Mouse (Mus musculus) stomach, postnatal 0 days (tissue): ENCODE data around the gene Morn4. TPM values are rescaled to one million over a fixed set of nuclear protein-coding genes. Genes with fewer than 3 reads are reported as not detected.

Source experiments
- ATAC-seq: fragments of 200-750 bp; cut with Nextera tagmentation; 2 replicates; pipeline ENCODE4 v1.8.0; 2017; ENCODE audit not compliant: low FRiP score, low TSS enrichment
- DNase-seq: peaks from one replicate; pipeline ENCODE4 v3.0.0-alpha.2; 2016; ENCODE audit warnings: low spot score
- H3K27ac ChIP-seq: fragments of 300-500 bp; sonication (generic); replicated peaks from 2 replicates; pipeline ENCODE4 v1.5.1; 2014; ENCODE audit warnings: mild to moderate bottlenecking, control low read depth
- H3K27me3 ChIP-seq: fragments of 300-500 bp; sonication (generic); 2 replicates; pipeline ENCODE4 v1.6.1; 2014; ENCODE audit warnings: low read length; ENCODE audit not compliant: control insufficient read depth, insufficient read depth
- H3K36me3 ChIP-seq: fragments of 300-500 bp; sonication (generic); 2 replicates; pipeline ENCODE4 v1.6.1; 2014; ENCODE audit warnings: low read length, mixed read lengths; ENCODE audit not compliant: control insufficient read depth, insufficient read depth
- H3K4me1 ChIP-seq: fragments of 300-500 bp; sonication (generic); replicated peaks from 2 replicates; pipeline ENCODE4 v1.6.1; 2014; ENCODE audit warnings: antibody characterized with exemption; ENCODE audit not compliant: control insufficient read depth, insufficient read depth
- H3K4me2 ChIP-seq: fragments of 300-500 bp; sonication (generic); replicated peaks from 2 replicates; pipeline ENCODE4 v1.6.1; 2014; ENCODE audit warnings: low read depth, mild to moderate bottlenecking, control low read depth, moderate library complexity
- H3K4me3 ChIP-seq: fragments of 300-500 bp; sonication (generic); 2 replicates; pipeline ENCODE4 v1.5.1; 2014; ENCODE audit warnings: low read depth, low read length, control low read depth
- H3K9ac ChIP-seq: fragments of 300-500 bp; sonication (generic); 2 replicates; pipeline ENCODE4 v1.6.1; 2014; ENCODE audit warnings: mild to moderate bottlenecking, low read length, control low read depth, mixed read lengths
- H3K9me3 ChIP-seq: fragments of 300-500 bp; sonication (generic); 2 replicates; pipeline ENCODE4 v1.6.1; 2016; ENCODE audit warnings: low read length; ENCODE audit not compliant: control insufficient read depth
- CTCF ChIP-seq: IDR thresholded peaks from 2 replicates; pipeline ENCODE4 v1.5.1; 2016; ENCODE audit warnings: antibody characterized with exemption, low read depth, mild to moderate bottlenecking, moderate library complexity
- EP300 ChIP-seq: optimal IDR thresholded peaks from 2 replicates; pipeline ENCODE3; 2016; ENCODE audit warnings: antibody characterized with exemption
- WGBS: fragments of 180-500 bp; shearing (Covaris S2); extraction: QIAGEN DNeasy Blood & Tissue Kit; methylation state at CpG from one replicate; pipeline ENCODE4 v1.1.7; 2014; 5-methylcytosine and 5-hydroxymethylcytosine counted together
- polyA plus RNA-seq: library from polyadenylated mRNA; unstranded; fragments of >200 nt; fragmentation: Nextera tagmentation; extraction: Ambion mirVana; gene quantifications from 2 replicates; pipeline ENCODE4 v1.2.1, GENCODE M21; 2015

Morn4 gene
- polyA plus RNA-seq, 1 experiment from 2014 or later = 7.3 TPM

DNA sequence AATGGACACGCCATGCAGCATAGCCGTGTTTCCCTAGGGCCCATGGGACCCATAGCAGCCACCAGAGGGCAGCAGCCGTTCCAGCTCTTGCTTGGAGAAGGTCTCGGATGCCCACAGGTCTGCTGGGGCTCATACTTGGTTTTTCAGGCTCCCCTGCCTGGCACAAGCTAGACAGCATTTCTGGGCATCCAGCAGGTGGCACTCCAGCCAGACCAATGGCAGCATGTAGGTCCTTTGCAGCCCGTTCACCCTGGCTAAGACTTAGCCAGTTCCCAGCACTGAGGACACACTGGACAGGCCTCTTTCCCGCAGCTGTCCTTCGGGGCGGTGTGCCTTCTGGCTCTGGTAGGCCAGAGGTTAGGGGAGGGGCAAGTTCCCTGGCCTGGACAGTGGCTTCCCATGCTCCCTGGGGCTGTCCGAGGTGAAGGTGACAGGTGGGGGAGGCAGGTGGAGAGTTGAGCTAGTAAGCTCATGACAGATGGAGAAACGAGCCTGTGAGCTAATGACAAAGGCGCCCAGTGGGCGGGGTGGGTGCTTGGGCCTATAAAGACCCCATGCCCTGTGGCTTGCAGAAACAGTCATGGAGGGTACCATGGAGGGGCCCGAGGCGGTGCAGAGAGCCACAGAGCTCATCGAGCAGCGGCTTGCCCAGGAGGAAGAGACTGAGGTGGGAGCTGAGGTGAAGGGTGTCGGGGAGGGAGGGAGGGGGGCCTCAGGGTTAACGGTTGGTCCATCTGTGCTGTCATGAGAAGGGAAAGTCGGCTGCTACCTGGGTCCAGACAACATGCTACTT, 50.5 kb downstream of the Morn4 start, which contains the start of gene Ankrd2:
Gene Ankrd2 (plus strand): TSS at position 545 of the 793 bp plus-strand sequence.
- H3K27ac ChIP-seq = no peak within 1 kb of the TSS
- H3K9me3 ChIP-seq = no peaks in the 10 kb centered on the region
- ATAC-seq = peak; percentile 87
- H3K27me3 ChIP-seq = no peaks in the 10 kb centered on the region
- no peak within 1 kb of the TSS for H3K9ac ChIP-seq
- H3K36me3 ChIP-seq = peaks cover 3% of the 10 kb centered on the region; the same call in 1 of the 2 replicates
- H3K4me3 ChIP-seq = no peak within 1 kb of the TSS
- peak; percentile 89 for DNase-seq
- H3K4me1 ChIP-seq = no peaks in the 10 kb centered on the region
- TF ChIP-seq EP300 (no peak), CTCF (peak; percentile 98)
- no peak within 1 kb of the TSS for H3K4me2 ChIP-seq
- 64% methylated on average over 19 of the region's 19 CpGs for WGBS

DNA sequence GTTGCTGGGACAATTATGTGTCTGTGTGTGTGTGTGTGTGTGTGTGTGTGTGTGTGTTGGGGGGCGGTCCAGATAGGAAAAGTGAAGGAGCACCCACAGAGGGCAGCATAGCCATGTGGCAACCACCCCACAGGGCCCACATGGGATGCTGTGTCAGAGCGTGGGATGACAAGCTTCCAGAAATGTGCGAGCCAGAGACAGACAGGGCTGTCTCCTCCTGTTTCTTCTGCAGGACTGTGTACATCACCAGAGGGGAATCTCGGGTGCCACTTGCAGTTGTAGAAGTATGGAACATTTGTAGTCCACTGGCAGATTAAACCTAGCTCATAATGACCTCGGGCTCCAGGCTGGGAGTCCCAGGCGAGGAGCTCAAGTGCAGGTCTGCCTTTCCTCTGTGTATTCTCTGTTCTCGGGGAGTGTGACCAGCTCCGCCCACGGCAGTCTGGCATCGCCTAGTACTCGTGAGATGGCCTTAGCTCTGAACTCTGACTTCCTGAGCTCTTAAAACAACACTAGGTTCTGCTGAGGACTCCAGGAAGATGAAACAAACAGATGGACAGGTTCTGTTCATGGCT, 51.2 kb downstream of the Morn4 start:
- WGBS = 56% methylated on average over 11 of the region's 11 CpGs
- Histone ChIP-seq H3K27me3 (no peaks in the 10 kb centered on the region), H3K4me3 (no peak overlapping the region), H3K9me3 (no peaks in the 10 kb centered on the region), H3K27ac (no peak overlapping the region), H3K36me3 (peaks cover 3% of the 10 kb centered on the region; the same call in 1 of the 2 replicates), H3K9ac (no peak overlapping the region), H3K4me2 (no peak overlapping the region), H3K4me1 (no peaks in the 10 kb centered on the region)
- no peak for DNase-seq
- no peak for TF ChIP-seq EP300
- no peak for TF ChIP-seq CTCF
- 0 out of 2 replicates have a peak, but pooled peaks have one; percentile 18 for ATAC-seq

DNA sequence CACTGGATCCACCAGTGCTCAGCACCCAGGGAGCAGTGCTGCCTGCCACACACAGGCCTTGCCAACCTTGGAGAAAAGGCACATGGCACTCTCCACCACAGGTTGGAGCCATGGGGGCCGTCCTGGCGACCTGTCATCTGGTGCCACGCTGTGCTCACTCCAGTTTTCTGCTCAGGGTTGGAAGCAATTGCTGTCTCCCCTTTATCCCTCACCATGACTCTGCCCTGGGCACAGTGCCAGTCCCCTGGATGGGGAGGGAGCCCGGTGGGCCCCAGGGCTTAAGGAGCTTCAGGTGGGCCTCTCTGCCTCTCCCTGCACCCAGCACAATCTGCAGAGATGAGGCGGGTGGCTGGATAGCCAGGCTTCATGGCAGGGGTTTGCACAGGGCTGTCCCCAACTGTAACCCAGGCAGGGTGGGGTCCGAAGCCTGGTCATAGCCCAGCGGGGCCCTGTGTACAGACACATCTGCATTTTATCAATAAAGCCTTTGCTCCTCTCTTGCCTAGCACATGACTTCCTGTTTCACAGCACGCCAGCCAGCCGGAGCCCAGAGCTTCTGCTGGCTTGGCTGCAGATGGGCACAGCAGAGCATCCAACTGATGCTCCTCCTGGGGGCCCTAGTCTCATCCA, 51.9 kb downstream of the Morn4 start:
- H3K9ac ChIP-seq = no peak overlapping the region
- no peak overlapping the region for H3K27ac ChIP-seq
- TF ChIP-seq EP300 = no peak
- TF ChIP-seq CTCF = no peak
- H3K4me3 ChIP-seq = no peak overlapping the region
- peaks cover 3% of the 10 kb centered on the region; the same call in 1 of the 2 replicates for H3K36me3 ChIP-seq
- WGBS = 66% methylated on average over 9 of the region's 9 CpGs
- H3K4me2 ChIP-seq = no peak overlapping the region
- no peak for DNase-seq
- ATAC-seq = no peak
- H3K4me1 ChIP-seq = no peaks in the 10 kb centered on the region
- no peaks in the 10 kb centered on the region for H3K27me3 ChIP-seq
- H3K9me3 ChIP-seq = no peaks in the 10 kb centered on the region

DNA sequence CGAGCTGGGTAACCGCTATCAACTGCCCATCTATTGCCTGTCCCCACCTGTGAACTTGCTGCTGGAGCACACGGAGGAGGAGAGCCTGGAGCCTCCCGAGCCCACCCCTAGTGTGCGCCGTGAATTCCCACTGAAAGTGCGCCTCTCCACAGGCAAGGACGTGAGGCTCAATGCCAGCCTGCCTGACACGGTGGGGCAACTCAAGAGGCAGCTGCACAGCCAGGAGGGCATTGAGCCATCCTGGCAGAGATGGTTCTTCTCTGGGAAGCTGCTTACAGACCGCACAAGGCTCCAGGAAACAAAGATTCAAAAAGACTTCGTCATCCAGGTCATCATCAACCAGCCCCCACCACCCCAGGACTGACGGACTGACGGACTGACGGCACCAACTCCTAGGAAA, 52.5 kb downstream of the Morn4 start:
- DNase-seq (no peak), ATAC-seq (no peak)
- 90% methylated on average over 14 of the region's 14 CpGs for WGBS
- H3K9ac ChIP-seq = no peak overlapping the region
- H3K4me2 ChIP-seq = no peak overlapping the region
- no peaks in the 10 kb centered on the region for H3K27me3 ChIP-seq
- peaks cover 3% of the 10 kb centered on the region; the same call in 1 of the 2 replicates for H3K36me3 ChIP-seq
- H3K9me3 ChIP-seq = no peaks in the 10 kb centered on the region
- TF ChIP-seq EP300 (no peak), CTCF (no peak)
- no peak overlapping the region for H3K4me3 ChIP-seq
- no peak overlapping the region for H3K27ac ChIP-seq
- no peaks in the 10 kb centered on the region for H3K4me1 ChIP-seq

DNA sequence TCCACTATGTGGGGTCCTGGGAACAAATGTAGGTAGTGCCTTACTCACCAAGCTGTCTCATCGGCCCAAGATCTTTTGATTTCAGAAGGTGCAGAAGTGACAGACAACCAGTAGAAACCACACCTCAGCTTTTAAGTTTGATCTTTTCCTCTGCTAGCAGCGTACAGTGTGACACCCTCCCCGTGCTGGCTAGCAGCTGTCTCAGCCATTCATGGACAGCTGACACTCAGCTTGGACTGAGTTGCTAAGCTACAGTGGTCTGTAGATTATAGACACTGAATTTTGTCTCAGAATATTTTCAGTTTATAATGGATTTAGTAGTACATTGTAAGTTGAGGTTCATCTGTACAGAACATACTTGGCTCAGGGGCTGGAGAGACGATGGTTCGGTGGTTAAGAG, 55.0 kb downstream of the Morn4 start:
- ATAC-seq (no peak), DNase-seq (no peak)
- Histone ChIP-seq H3K9ac (no peak overlapping the region), H3K36me3 (peaks cover 3% of the 10 kb centered on the region; the same call in 1 of the 2 replicates), H3K4me1 (no peaks in the 10 kb centered on the region), H3K27me3 (no peaks in the 10 kb centered on the region), H3K27ac (no peak overlapping the region), H3K4me2 (no peak overlapping the region), H3K4me3 (no peak overlapping the region), H3K9me3 (no peaks in the 10 kb centered on the region)
- TF ChIP-seq EP300 = no peak
- TF ChIP-seq CTCF = no peak
- 82% methylated on average over 5 of the region's 5 CpGs for WGBS

DNA sequence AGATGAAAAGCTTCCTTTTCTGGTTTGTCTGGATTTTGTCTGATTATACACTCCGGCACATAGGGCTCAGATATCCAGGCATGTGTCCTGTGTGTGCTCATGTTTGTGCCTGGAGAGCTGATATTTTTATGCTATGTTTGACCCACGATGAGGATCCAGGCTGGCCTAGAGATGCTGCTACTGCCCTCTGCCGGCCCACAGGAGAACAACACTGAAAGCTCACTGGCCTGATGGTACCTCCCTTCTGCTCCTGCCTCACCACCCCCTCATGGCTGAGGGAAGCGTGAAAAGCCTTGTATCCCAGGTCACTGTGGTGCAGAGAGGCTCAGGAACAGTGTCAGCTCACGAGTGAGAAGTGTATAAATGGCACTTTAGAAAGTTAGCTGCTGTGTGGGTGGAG, 60.0 kb downstream of the Morn4 start:
- 0 out of 2 replicates have a peak, but pooled peaks cover 3% of the 10 kb centered on the region for H3K4me1 ChIP-seq
- no peaks in the 10 kb centered on the region for H3K36me3 ChIP-seq
- no peak overlapping the region for H3K4me3 ChIP-seq
- DNase-seq (peak; percentile 80), ATAC-seq (peak; percentile 80)
- no peak overlapping the region for H3K9ac ChIP-seq
- 4% methylated on average over 5 of the region's 5 CpGs for WGBS
- H3K27me3 ChIP-seq = no peaks in the 10 kb centered on the region
- no peaks in the 10 kb centered on the region for H3K9me3 ChIP-seq
- TF ChIP-seq CTCF = peak; percentile 99
- no peak for TF ChIP-seq EP300
- no peak overlapping the region for H3K27ac ChIP-seq
- no peak overlapping the region for H3K4me2 ChIP-seq

Other genes starting within 250 kb of the Morn4 start
- gene Frat2, start 238.2 kb downstream of the Morn4 start, polyA plus RNA-seq = 3.5 and 4.3 TPM in 2 replicates
- 6.3 and 6.4 TPM in 2 replicates for gene Rrp12, start 190.2 kb downstream of the Morn4 start, polyA plus RNA-seq
- gene Pgam1, start 174.4 kb downstream of the Morn4 start, polyA plus RNA-seq = 334 and 339 TPM in 2 replicates
- gene Exosc1, start 152.9 kb downstream of the Morn4 start, polyA plus RNA-seq = 46.4 and 47.2 TPM in 2 replicates
- gene Zdhhc16, start 152.9 kb downstream of the Morn4 start, polyA plus RNA-seq = 37.4 and 42.0 TPM in 2 replicates
- gene Mms19, start 105.2 kb downstream of the Morn4 start, polyA plus RNA-seq = 10.2 and 11.7 TPM in 2 replicates
- 21.3 and 23.5 TPM in 2 replicates for gene Ubtd1, start 104.6 kb downstream of the Morn4 start, polyA plus RNA-seq
- gene Ankrd2, start 50.4 kb downstream of the Morn4 start, polyA plus RNA-seq = 0.11 and 0.12 TPM in 2 replicates
- gene Hoga1, start 40.7 kb downstream of the Morn4 start, polyA plus RNA-seq = 1.6 and 1.8 TPM in 2 replicates
- gene 4933411K16Rik, start 34.1 kb downstream of the Morn4 start, polyA plus RNA-seq = not detected in 2 replicates
- 20.8 and 21.6 TPM in 2 replicates for gene Pi4k2a, start 4.1 kb upstream of the Morn4 start, polyA plus RNA-seq
- 108 and 117 TPM in 2 replicates for gene Avpi1, start 42.7 kb upstream of the Morn4 start, polyA plus RNA-seq
- gene Marveld1, start 61.0 kb upstream of the Morn4 start, polyA plus RNA-seq = 15.3 and 23.6 TPM in 2 replicates
- 14.1 and 15.3 TPM in 2 replicates for gene Zfyve27, start 77.6 kb upstream of the Morn4 start, polyA plus RNA-seq
- gene Sfrp5, start 115.9 kb upstream of the Morn4 start, polyA plus RNA-seq = 0.55 and 0.74 TPM in 2 replicates
- gene Golga7b, start 161.2 kb upstream of the Morn4 start, polyA plus RNA-seq = 0.82 and 0.85 TPM in 2 replicates